Mouse (Mus musculus): ENCODE measurements around the gene Spata20.

DNA sequence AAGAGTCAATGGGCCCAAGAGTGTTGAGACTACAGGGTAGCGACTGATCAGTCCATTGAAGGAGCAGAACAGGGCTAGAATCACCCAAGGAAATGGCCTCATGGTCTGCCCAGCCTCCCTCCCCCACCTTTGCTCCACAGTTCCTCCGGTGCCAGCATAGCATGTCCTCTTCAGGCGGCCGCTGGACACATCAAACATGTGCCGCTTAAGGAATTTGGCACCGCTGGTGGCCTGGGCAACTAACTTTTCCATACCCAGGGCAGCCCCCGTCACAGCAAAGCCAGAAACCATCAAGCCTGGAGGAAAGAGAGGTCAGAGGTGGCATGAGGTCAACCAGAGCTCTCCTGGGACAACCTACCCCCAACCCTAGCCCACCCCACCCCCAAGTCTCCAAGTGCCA lies 4.0 kb downstream of the Spata20 start:
- TF ChIP-seq NANOG (IDR thresholded peaks at IDR 0.05; ENCODE audit: borderline replicate concordance, low read length) (no peak), CTCF (conservative IDR thresholded peaks at IDR 0.05; ENCODE audit: low read length) (no peak), POU5F1 (IDR thresholded peaks at IDR 0.05; ENCODE audit: borderline replicate concordance, low read length) (no peak)

Data from E14TG2a.4 (cell line).